Mouse (Mus musculus): ENCODE data around the gene Ctdnep1.

DNA sequence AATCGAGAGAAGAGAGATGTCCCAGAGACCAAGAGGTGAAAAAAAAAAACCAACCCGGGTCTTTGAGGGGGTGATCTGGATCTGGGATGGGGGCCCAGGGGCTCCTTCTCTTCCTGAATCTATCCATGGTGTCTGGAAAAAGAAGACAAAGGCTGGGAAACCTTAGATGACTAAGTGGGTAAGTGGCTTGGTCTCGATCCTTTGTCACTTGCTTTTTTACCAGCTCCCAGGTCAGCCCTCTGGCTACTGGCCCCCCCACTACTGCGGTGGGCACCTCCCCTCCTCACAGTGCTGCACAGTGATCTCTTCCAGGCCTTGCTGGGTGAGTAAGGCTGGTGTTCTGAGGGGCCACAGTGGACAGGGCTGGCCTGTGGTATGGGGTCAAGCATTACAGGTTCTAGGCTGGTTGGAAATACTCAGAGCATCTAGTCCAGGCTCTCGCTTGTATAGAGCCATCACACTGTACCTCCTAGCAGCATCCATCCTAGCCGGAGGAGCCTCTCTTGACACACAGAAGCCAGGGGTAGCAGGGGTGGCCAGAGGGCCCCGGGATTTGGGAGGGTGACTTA is 36.3 kb downstream of the Ctdnep1 start:
- no peak for TF ChIP-seq CTCF (IDR thresholded peaks at IDR 0.05; ENCODE audit: borderline replicate concordance, control insufficient read depth, extremely low read depth, insufficient read depth, low read length, poor library complexity)
- no peak for TF ChIP-seq POLR2A (IDR thresholded peaks at IDR 0.05; ENCODE audit: control insufficient read depth, extremely low read depth, insufficient read depth, low read length, poor library complexity)
